Mouse (Mus musculus) ES-E14 (cell line): Measurements from ENCODE around the gene P2rx1. TPM values are rescaled to one million over a fixed set of nuclear protein-coding genes. Genes with fewer than 3 reads are reported as not detected.
A peak's percentile ranks its signal among the peaks of the same experiment; 100 is the strongest.

Experiments used
- DNase-seq: peaks from one replicate; pipeline ENCODE4 v3.0.0-alpha.2; 2013; ENCODE audit warnings: low read depth, low spot score
- H3K27ac ChIP-seq: 2 replicates; pipeline ENCODE4 v1.5.1; 2012; ENCODE audit warnings: low read depth, mild to moderate bottlenecking, low read length, moderate library complexity, mixed read lengths; ENCODE audit not compliant: poor library complexity, insufficient read depth, severe bottlenecking
- H3K36me3 ChIP-seq: 2 replicates; pipeline ENCODE4 v1.6.1; 2012; ENCODE audit warnings: mild to moderate bottlenecking, low read length, moderate library complexity, mixed read lengths; ENCODE audit not compliant: control insufficient read depth, poor library complexity, insufficient read depth, severe bottlenecking
- H3K4me1 ChIP-seq, 2 experiments: fragments of 150-350 bp in 1 of 2; sonication (generic) in 1 of 2; 2 replicates each; pipeline ENCODE4 v1.6.1; 2012; ENCODE audit warnings: low read length in 2 of 2, mild to moderate bottlenecking in 1 of 2, mixed read lengths in 1 of 2; ENCODE audit not compliant: control insufficient read depth in 2 of 2, insufficient read depth in 2 of 2, poor library complexity in 1 of 2
- H3K4me3 ChIP-seq, 2 experiments: fragments of 150-350 bp in 1 of 2; sonication (generic) in 1 of 2; 2 replicates each; pipeline ENCODE4 v1.5.1; 2012; ENCODE audit warnings: low read length in 2 of 2, low read depth in 1 of 2, mild to moderate bottlenecking in 1 of 2, mixed read lengths in 1 of 2; ENCODE audit not compliant: insufficient read depth in 1 of 2, poor library complexity in 1 of 2, severe bottlenecking in 1 of 2
- H3K9ac ChIP-seq: 2 replicates; pipeline ENCODE4 v1.6.1; 2012; ENCODE audit warnings: low read depth, mild to moderate bottlenecking, low read length, mixed read lengths; ENCODE audit not compliant: poor library complexity, insufficient read depth, severe bottlenecking
- H3K9me3 ChIP-seq: fragments of 150-350 bp; sonication (generic); 2 replicates; pipeline ENCODE4 v1.6.1; 2012; ENCODE audit warnings: low read depth, mild to moderate bottlenecking, low read length; ENCODE audit not compliant: control insufficient read depth, insufficient read depth
- CHD2 ChIP-seq: IDR thresholded peaks from 2 replicates; pipeline ENCODE4 v1.6.1; 2014; ENCODE audit warnings: mild to moderate bottlenecking, low read depth, low read length, inconsistent platforms
- HCFC1 ChIP-seq: IDR thresholded peaks from 2 replicates; pipeline ENCODE4 v1.6.1; 2012; ENCODE audit warnings: low read length, inconsistent platforms, borderline replicate concordance; ENCODE audit not compliant: insufficient read depth
- MAFK ChIP-seq: IDR thresholded peaks from 2 replicates; pipeline ENCODE4 v1.6.1; 2014; ENCODE audit warnings: mild to moderate bottlenecking, low read depth, low read length, inconsistent platforms; ENCODE audit not compliant: insufficient read depth
- ZC3H11A ChIP-seq: IDR thresholded peaks from 2 replicates; pipeline ENCODE4 v1.6.1; 2012; ENCODE audit warnings: low read depth, mild to moderate bottlenecking, inconsistent platforms, low read length, borderline replicate concordance
- ZNF384 ChIP-seq: IDR thresholded peaks from 2 replicates; pipeline ENCODE4 v1.6.1; 2012; ENCODE audit warnings: low read depth, low read length, inconsistent platforms
- in situ Hi-C, 2 experiments: fragments of 600-800 bp; cut with MboI; formaldehyde crosslinking; loops; one replicate each; pipeline ENCODE4 v1.15.1; 2025; ENCODE audit warnings: low sequenced_read_pairs in 2 of 2, inconsistent platforms in 1 of 2; ENCODE audit not compliant: unreplicated experiment in 2 of 2
- total RNA-seq: library from RNA; depleted of rRNA; stranded (reverse); fragments of 300-350 nt; gene quantifications from 2 replicates; pipeline ENCODE4 v1.2.3, GENCODE M21; 2012

Gene P2rx1
- total RNA-seq, 1 experiment = 0.36 TPM

DNA sequence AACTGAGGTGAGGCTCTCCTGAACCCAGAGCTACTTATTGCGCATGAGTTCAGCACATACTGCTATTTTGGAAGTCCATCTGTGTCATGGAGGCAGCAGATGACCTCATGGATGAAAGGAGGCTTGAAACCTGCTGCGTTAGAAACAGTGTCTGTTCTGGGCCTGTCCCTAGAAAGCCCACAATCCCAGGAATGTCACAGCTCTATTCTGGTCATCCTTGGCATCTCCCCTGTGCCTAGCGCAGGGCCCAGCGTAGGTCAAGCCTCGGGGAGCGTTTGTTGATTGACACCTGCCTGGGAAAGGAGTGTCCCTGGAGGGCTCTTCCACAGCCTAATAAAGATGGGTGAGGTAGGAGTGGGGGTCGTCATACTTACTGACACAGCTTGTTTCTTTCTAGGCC is 37.2 kb downstream of the P2rx1 start:
- TF ChIP-seq CHD2 = no peak
- TF ChIP-seq ZC3H11A = no peak
- TF ChIP-seq HCFC1 = no peak
- TF ChIP-seq MAFK = no peak
- no peak for TF ChIP-seq ZNF384
- H3K4me3 ChIP-seq = no peak overlapping the region
- no peaks in the 10 kb centered on the region for H3K9me3 ChIP-seq
- in situ Hi-C loops = no loop called here
- no peak for DNase-seq
- no peak overlapping the region for H3K27ac ChIP-seq
- H3K36me3 ChIP-seq = no peaks in the 10 kb centered on the region
- H3K9ac ChIP-seq = no peak overlapping the region
- H3K4me1 ChIP-seq = peaks cover 0 to 7% of the 10 kb centered on the region in 2 experiments; a peak in 1 of 4 replicates

DNA sequence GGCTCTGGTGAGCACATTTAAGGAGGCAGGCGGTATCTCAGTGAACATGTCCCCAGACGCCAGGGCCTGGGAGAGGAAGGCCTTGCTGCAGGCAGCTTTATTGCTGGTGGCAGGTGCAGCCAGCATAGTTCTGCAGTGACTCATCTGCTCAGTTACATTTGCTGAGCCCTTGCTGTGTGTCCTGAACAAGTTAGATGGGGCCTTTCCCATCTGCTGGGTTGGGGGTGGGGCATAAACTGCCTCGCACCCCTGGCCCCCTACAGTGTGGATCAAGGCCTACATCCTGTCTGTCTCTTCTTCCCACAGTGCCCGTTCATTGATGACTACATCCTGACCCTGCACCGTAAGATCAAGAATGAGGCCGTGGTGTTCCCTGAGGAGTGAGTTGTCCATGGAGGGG is 38.0 kb downstream of the P2rx1 start:
- no peaks in the 10 kb centered on the region for H3K36me3 ChIP-seq
- H3K27ac ChIP-seq = no peak overlapping the region
- H3K4me3 ChIP-seq = no peak overlapping the region
- no peaks in the 10 kb centered on the region for H3K9me3 ChIP-seq
- in situ Hi-C loops = no loop called here
- DNase-seq = no peak
- H3K4me1 ChIP-seq = peaks cover 0 to 7% of the 10 kb centered on the region in 2 experiments; a peak in 1 of 4 replicates
- H3K9ac ChIP-seq = no peak overlapping the region
- TF ChIP-seq ZNF384 (no peak), CHD2 (no peak), MAFK (no peak), ZC3H11A (no peak), HCFC1 (no peak)

DNA sequence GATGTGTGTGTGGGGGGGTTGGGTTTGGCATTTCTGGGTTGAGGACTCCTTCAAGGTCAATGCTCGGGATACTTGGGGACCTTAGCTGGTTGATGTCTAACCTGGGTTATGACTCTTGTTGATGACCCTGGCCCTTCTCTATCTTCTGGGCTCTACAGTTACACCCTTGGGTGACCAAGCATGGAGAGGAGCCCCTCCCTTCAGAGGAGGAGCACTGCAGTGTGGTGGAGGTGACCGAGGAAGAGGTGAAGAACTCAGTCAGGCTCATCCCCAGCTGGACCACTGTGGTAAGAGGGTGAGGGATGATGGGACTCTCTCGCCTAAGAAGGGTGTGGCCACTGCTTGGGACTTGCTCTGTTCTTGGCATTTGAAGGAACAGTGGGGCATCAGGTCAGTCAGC is 38.8 kb downstream of the P2rx1 start:
- no peak for DNase-seq

DNA sequence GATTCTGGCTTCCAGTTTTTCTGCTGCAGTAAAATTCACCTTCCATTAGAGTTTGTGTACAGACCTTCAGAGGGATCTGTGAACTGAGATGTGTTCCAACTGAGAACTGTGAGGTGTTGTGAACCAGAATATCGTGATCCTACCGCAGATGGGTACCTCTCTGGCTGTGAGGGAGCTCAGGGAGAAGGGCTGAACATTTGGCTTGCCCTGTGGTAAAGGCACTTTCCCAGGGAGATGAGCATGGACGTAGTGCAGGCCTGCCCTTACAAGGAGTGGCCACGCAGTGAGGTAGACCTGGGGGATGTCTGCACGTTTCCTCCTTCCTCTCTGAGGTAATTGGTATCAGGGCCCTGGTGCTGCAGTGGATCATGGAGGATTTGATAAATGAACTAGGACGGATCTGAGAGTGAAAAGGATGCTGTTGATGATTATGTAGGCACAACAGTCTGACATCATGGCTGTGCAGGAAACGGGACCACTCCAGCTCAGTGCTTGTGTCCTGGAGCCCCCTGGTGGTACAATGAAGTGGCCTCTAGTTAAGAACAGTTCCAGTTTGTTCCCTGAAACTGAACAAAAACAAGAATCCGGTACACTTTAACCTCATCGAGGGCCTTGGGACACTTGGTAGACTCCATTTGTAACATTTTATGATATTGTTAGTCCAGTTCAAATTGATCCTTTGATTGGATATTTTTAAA is 40.3 kb downstream of the P2rx1 start:
- DNase-seq = no peak
- peaks cover 0 to 12% of the 10 kb centered on the region in 2 experiments; a peak in 1 of 4 replicates for H3K4me1 ChIP-seq
- in situ Hi-C loops = no loop called here
- no peak for TF ChIP-seq MAFK
- TF ChIP-seq CHD2 = no peak
- TF ChIP-seq ZNF384 = no peak
- peak; percentile 50; the same call in 1 of the 2 replicates for TF ChIP-seq ZC3H11A
- no peaks in the 10 kb centered on the region for H3K36me3 ChIP-seq
- H3K27ac ChIP-seq = no peak overlapping the region
- H3K9ac ChIP-seq = no peak overlapping the region
- no peak overlapping the region for H3K4me3 ChIP-seq
- no peaks in the 10 kb centered on the region for H3K9me3 ChIP-seq

More for the DNA sequence above, 38.8 kb downstream of the P2rx1 start:
- no peaks in the 10 kb centered on the region for H3K36me3 ChIP-seq
- H3K4me3 ChIP-seq = no peak overlapping the region
- H3K4me1 ChIP-seq = peaks cover 0 to 7% of the 10 kb centered on the region in 2 experiments; a peak in 1 of 4 replicates
- in situ Hi-C loops = no loop called here
- no peak overlapping the region for H3K27ac ChIP-seq
- TF ChIP-seq ZNF384 (no peak), MAFK (no peak), HCFC1 (no peak)
- H3K9me3 ChIP-seq = no peaks in the 10 kb centered on the region
- H3K9ac ChIP-seq = no peak overlapping the region

DNA sequence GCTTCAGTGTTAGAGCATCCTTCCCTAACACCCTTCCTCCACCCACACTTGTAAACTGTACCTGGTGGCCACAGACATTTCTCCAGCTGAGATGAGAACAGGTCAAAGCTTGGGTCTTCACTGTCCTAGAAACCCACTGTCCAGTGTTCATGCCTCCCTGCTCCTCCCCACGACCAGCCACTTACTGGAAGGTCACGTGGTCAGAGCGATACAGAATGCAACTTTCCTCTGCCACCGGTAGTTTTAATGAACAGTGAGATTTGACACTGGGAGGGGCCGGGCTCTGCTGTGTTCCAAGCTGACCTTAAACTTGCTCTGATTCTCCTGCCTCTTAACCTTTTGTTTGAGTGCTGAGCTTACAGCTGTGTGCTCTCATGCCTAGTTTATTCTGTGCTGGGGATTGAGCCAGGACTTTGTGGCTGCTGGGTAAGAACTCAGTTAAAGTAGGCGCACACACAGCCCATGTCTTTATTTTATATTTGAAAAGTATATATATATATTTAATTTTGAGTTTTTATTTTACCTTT is 45.4 kb downstream of the P2rx1 start:
- TF ChIP-seq CHD2 = no peak
- TF ChIP-seq ZNF384 = no peak
- no peak for TF ChIP-seq HCFC1
- TF ChIP-seq ZC3H11A = no peak
- no peak for TF ChIP-seq MAFK
- no peaks in the 10 kb centered on the region for H3K36me3 ChIP-seq
- DNase-seq = no peak
- peaks cover 7 to 15% of the 10 kb centered on the region in 2 experiments; a peak in 2 of 4 replicates for H3K4me1 ChIP-seq
- H3K9ac ChIP-seq = no peak overlapping the region
- no peak overlapping the region for H3K27ac ChIP-seq
- no peak overlapping the region for H3K4me3 ChIP-seq
- no peaks in the 10 kb centered on the region for H3K9me3 ChIP-seq
- in situ Hi-C loops = no loop called here
